Mouse (Mus musculus) stomach, embryonic 15.5 days (tissue): ENCODE results near the gene Inip. TPM values are rescaled to one million over a fixed set of nuclear protein-coding genes. Genes with fewer than 3 reads are reported as not detected.

Experiments used
- ATAC-seq: fragments of 200-750 bp; cut with Nextera tagmentation; 2 replicates; pipeline ENCODE4 v1.8.0; 2017; ENCODE audit warnings: low read depth, moderate number of reproducible peaks, moderate TSS enrichment; ENCODE audit not compliant: insufficient read depth, low FRiP score
- H3K27ac ChIP-seq: fragments of 300-500 bp; sonication (generic); 2 replicates; pipeline ENCODE4 v1.5.1; 2015; ENCODE audit warnings: mild to moderate bottlenecking, inconsistent platforms
- H3K27me3 ChIP-seq: fragments of 300-500 bp; sonication (generic); replicated peaks from 2 replicates; pipeline ENCODE4 v1.6.1; 2015; ENCODE audit warnings: inconsistent platforms
- H3K36me3 ChIP-seq: fragments of 300-500 bp; sonication (generic); 2 replicates; pipeline ENCODE4 v1.6.1; 2015; ENCODE audit warnings: inconsistent platforms
- H3K4me1 ChIP-seq: fragments of 300-500 bp; sonication (generic); 2 replicates; pipeline ENCODE4 v1.6.1; 2015; ENCODE audit warnings: inconsistent platforms
- H3K4me2 ChIP-seq: fragments of 300-500 bp; sonication (generic); 2 replicates; pipeline ENCODE4 v1.6.1; 2015; ENCODE audit warnings: mild to moderate bottlenecking, inconsistent platforms
- H3K4me3 ChIP-seq: fragments of 300-500 bp; sonication (generic); replicated peaks from 2 replicates; pipeline ENCODE4 v1.5.1; 2015; ENCODE audit warnings: inconsistent platforms
- H3K9ac ChIP-seq: fragments of 300-500 bp; sonication (generic); 2 replicates; pipeline ENCODE4 v1.6.1; 2015; ENCODE audit warnings: inconsistent platforms
- H3K9me3 ChIP-seq: fragments of 300-500 bp; sonication (generic); 2 replicates; pipeline ENCODE4 v1.6.1; 2016; ENCODE audit warnings: inconsistent platforms
- WGBS: fragments of 180-500 bp; shearing (Covaris S2); methylation state at CpG from one replicate; pipeline ENCODE4 v1.1.7; 2015; 5-methylcytosine and 5-hydroxymethylcytosine counted together
- polyA plus RNA-seq: library from polyadenylated mRNA; unstranded; fragments of >200 nt; fragmentation: Nextera tagmentation; extraction: Ambion mirVana; gene quantifications from 2 replicates; pipeline ENCODE4 v1.2.1, GENCODE M21; 2015

Inip gene
- 44.0 and 46.9 TPM in 2 replicates for polyA plus RNA-seq

GRCm38 (mm10) chr4:59801489-59801888 is at the start of gene Inip:
Gene Inip (minus strand): TSS chr4:59801589.
- no peaks in the 10 kb centered on the region for H3K36me3 ChIP-seq

GRCm38 (mm10) chr4:59850181-59850580 is 48.8 kb upstream of the Inip start:
- H3K4me1 ChIP-seq: peaks cover 6% of the 10 kb centered on the region; the same call in 1 of the 2 replicates
- no peak for ATAC-seq
- H3K9me3 ChIP-seq: no peaks in the 10 kb centered on the region
- no peaks in the 10 kb centered on the region for H3K36me3 ChIP-seq
- H3K9ac ChIP-seq: no peak overlapping the region
- H3K27me3 ChIP-seq: no peaks in the 10 kb centered on the region
- H3K4me2 ChIP-seq: no peak overlapping the region
- 60% methylated on average over 2 of the region's 2 CpGs for WGBS
- H3K4me3 ChIP-seq: no peak overlapping the region
- H3K27ac ChIP-seq: no peak overlapping the region

More at GRCm38 (mm10) chr4:59801489-59801888, at the start of gene Inip:
- 0 out of 2 replicates have a peak, but pooled peaks cover 4% of the 10 kb centered on the region for H3K4me1 ChIP-seq
- no peak within 1 kb of the TSS for H3K4me2 ChIP-seq
- H3K27ac ChIP-seq: no peak within 1 kb of the TSS
- no peak within 1 kb of the TSS for H3K4me3 ChIP-seq
- H3K27me3 ChIP-seq: no peaks in the 10 kb centered on the region
- H3K9me3 ChIP-seq: no peaks in the 10 kb centered on the region
- no peak for ATAC-seq
- no peak within 1 kb of the TSS for H3K9ac ChIP-seq

- Histone ChIP-seq H3K9ac (no peak overlapping the region), H3K27ac (no peak overlapping the region), H3K4me2 (no peak overlapping the region), H3K27me3 (no peaks in the 10 kb centered on the region), H3K4me1 (peaks cover 6% of the 10 kb centered on the region; the same call in 1 of the 2 replicates), H3K9me3 (no peaks in the 10 kb centered on the region), H3K4me3 (no peak overlapping the region), H3K36me3 (no peaks in the 10 kb centered on the region)
- WGBS: 84% methylated on average over 5 of the region's 5 CpGs
- ATAC-seq: no peak
These were observed 46.1 kb upstream of the Inip start for GRCm38 (mm10) chr4:59847447-59847846.

GRCm38 (mm10) chr4:59845245-59845637 is 43.9 kb upstream of the Inip start:
- Histone ChIP-seq H3K4me3 (no peak overlapping the region), H3K9me3 (no peaks in the 10 kb centered on the region), H3K9ac (no peak overlapping the region), H3K4me1 (peaks cover 4% of the 10 kb centered on the region; the same call in 1 of the 2 replicates), H3K4me2 (no peak overlapping the region), H3K36me3 (no peaks in the 10 kb centered on the region), H3K27me3 (no peaks in the 10 kb centered on the region), H3K27ac (no peak overlapping the region)
- ATAC-seq: no peak
- WGBS: 81% methylated on average over 3 of the region's 3 CpGs

- Histone ChIP-seq H3K4me2 (no peak overlapping the region), H3K27me3 (no peaks in the 10 kb centered on the region), H3K4me1 (no peaks in the 10 kb centered on the region), H3K36me3 (no peaks in the 10 kb centered on the region), H3K27ac (no peak overlapping the region), H3K4me3 (no peak overlapping the region), H3K9ac (no peak overlapping the region), H3K9me3 (no peaks in the 10 kb centered on the region)
- ATAC-seq: no peak
- 79% methylated on average over 15 of the region's 15 CpGs for WGBS
These were observed 43.3 kb upstream of the Inip start for GRCm38 (mm10) chr4:59844460-59845244.

GRCm38 (mm10) chr4:59837659-59838058 is 36.3 kb upstream of the Inip start:
- no peaks in the 10 kb centered on the region for H3K36me3 ChIP-seq

GRCm38 (mm10) chr4:59832810-59833209 is 31.4 kb upstream of the Inip start:
- Histone ChIP-seq H3K9me3 (no peaks in the 10 kb centered on the region), H3K4me1 (no peaks in the 10 kb centered on the region), H3K27me3 (no peaks in the 10 kb centered on the region), H3K4me2 (no peak overlapping the region), H3K27ac (no peak overlapping the region), H3K36me3 (no peaks in the 10 kb centered on the region), H3K9ac (no peak overlapping the region), H3K4me3 (no peak overlapping the region)
- no peak for ATAC-seq
- WGBS: 57% methylated on average over 6 of the region's 6 CpGs

More at GRCm38 (mm10) chr4:59837659-59838058, 36.3 kb upstream of the Inip start:
- H3K27me3 ChIP-seq: no peaks in the 10 kb centered on the region
- no peak for ATAC-seq
- no peak overlapping the region for H3K4me2 ChIP-seq
- no peak overlapping the region for H3K9ac ChIP-seq
- 61% methylated on average over 7 of the region's 7 CpGs for WGBS
- H3K27ac ChIP-seq: no peak overlapping the region
- H3K4me1 ChIP-seq: no peaks in the 10 kb centered on the region
- no peaks in the 10 kb centered on the region for H3K9me3 ChIP-seq
- no peak overlapping the region for H3K4me3 ChIP-seq

- no peak overlapping the region for H3K27ac ChIP-seq
- H3K9me3 ChIP-seq: no peaks in the 10 kb centered on the region
- no peaks in the 10 kb centered on the region for H3K4me1 ChIP-seq
- 57% methylated on average over 5 of the region's 5 CpGs for WGBS
- no peaks in the 10 kb centered on the region for H3K27me3 ChIP-seq
- H3K9ac ChIP-seq: no peak overlapping the region
- H3K36me3 ChIP-seq: no peaks in the 10 kb centered on the region
- no peak for ATAC-seq
- no peak overlapping the region for H3K4me2 ChIP-seq
- H3K4me3 ChIP-seq: no peak overlapping the region
These were observed 29.6 kb upstream of the Inip start for GRCm38 (mm10) chr4:59831038-59831437.

- Histone ChIP-seq H3K27ac (no peak overlapping the region), H3K9me3 (no peaks in the 10 kb centered on the region), H3K4me2 (no peak overlapping the region), H3K36me3 (no peaks in the 10 kb centered on the region), H3K4me3 (no peak overlapping the region), H3K4me1 (no peaks in the 10 kb centered on the region), H3K9ac (no peak overlapping the region), H3K27me3 (no peaks in the 10 kb centered on the region)
- 63% methylated on average over 4 of the region's 4 CpGs for WGBS
- no peak for ATAC-seq
These were observed 27.7 kb upstream of the Inip start for GRCm38 (mm10) chr4:59829072-59829471.

- H3K27ac ChIP-seq: no peak overlapping the region
- no peak overlapping the region for H3K9ac ChIP-seq
- ATAC-seq: no peak
- no peak overlapping the region for H3K4me2 ChIP-seq
- no peaks in the 10 kb centered on the region for H3K27me3 ChIP-seq
- no peaks in the 10 kb centered on the region for H3K9me3 ChIP-seq
- H3K4me3 ChIP-seq: no peak overlapping the region
- no peaks in the 10 kb centered on the region for H3K4me1 ChIP-seq
- H3K36me3 ChIP-seq: no peaks in the 10 kb centered on the region
- WGBS: 95% methylated on average over 5 of the region's 5 CpGs
These were observed 25.0 kb upstream of the Inip start for GRCm38 (mm10) chr4:59826381-59826780.

- Histone ChIP-seq H3K36me3 (no peaks in the 10 kb centered on the region), H3K4me3 (no peak overlapping the region), H3K9me3 (no peaks in the 10 kb centered on the region), H3K4me1 (no peaks in the 10 kb centered on the region), H3K4me2 (no peak overlapping the region), H3K9ac (no peak overlapping the region), H3K27me3 (no peaks in the 10 kb centered on the region), H3K27ac (no peak overlapping the region)
- 89% methylated on average over 6 of the region's 6 CpGs for WGBS
- no peak for ATAC-seq
These were observed 24.2 kb upstream of the Inip start for GRCm38 (mm10) chr4:59825634-59826033.

GRCm38 (mm10) chr4:59824860-59825259 is 23.5 kb upstream of the Inip start:
- WGBS: 86% methylated on average over 5 of the region's 5 CpGs
- no peak for ATAC-seq
- H3K4me2 ChIP-seq: no peak overlapping the region
- no peak overlapping the region for H3K4me3 ChIP-seq
- no peak overlapping the region for H3K27ac ChIP-seq
- H3K4me1 ChIP-seq: no peaks in the 10 kb centered on the region
- no peaks in the 10 kb centered on the region for H3K9me3 ChIP-seq
- no peaks in the 10 kb centered on the region for H3K27me3 ChIP-seq
- H3K9ac ChIP-seq: no peak overlapping the region
- H3K36me3 ChIP-seq: no peaks in the 10 kb centered on the region
